Mouse (Mus musculus) thymus, adult 2 months (tissue): ENCODE measurements around the gene Gjb1.

Experiments
- CTCF ChIP-seq: fragments of 200-500 bp; IDR thresholded peaks from 2 replicates; pipeline ENCODE4 v1.5.1; 2012; ENCODE audit warnings: mild to moderate bottlenecking, control low read depth, low read length, moderate library complexity, borderline replicate concordance; ENCODE audit not compliant: control insufficient read depth, poor library complexity, insufficient read depth; ENCODE audit errors: extremely low read depth
- POLR2A ChIP-seq: fragments of 200-500 bp; IDR thresholded peaks from 2 replicates; pipeline ENCODE4 v1.6.1; 2012; ENCODE audit warnings: mild to moderate bottlenecking, low read length, control low read depth, moderate library complexity; ENCODE audit not compliant: control insufficient read depth, poor library complexity, insufficient read depth; ENCODE audit errors: extremely low read depth

GRCm38 (mm10) chrX:101419725-101420699 is 43.8 kb downstream of the Gjb1 start:
- TF ChIP-seq POLR2A (peak; percentile 41; the same call in 1 of the 2 replicates), CTCF (0 out of 2 replicates have a peak, but pooled peaks have one; percentile 37)
